In genomic region chr19:31497386-31497785, GRCm38 (mm10) we compare ENCODE assay signal across 31 mouse cellular contexts.
"Had no signal": no experiment of that assay in that cellular context is flagged by ENCODE, and none has a peak within 500 bp of the region (broad histone marks: within the 10 kb centered on the region; RNA-seq: fewer than 3 reads in every experiment).

No protein-coding gene starts in this region.

- H3K9me3 ChIP-seq: limb, embryonic 10.5 days; limb, embryonic 12.5 days; limb, embryonic 13.5 days; limb, embryonic 15.5 days; liver, embryonic 13.5 days; liver, embryonic 15.5 days; lung, embryonic 15.5 days; megakaryocyte, embryonic 14.5 days; midbrain, embryonic 10.5 days; midbrain, embryonic 12.5 days; midbrain, embryonic 13.5 days; midbrain, embryonic 15.5 days; neural tube, embryonic 12.5 days had no signal

- H3K4me3 ChIP-seq: limb, embryonic 10.5 days; limb, embryonic 12.5 days; limb, embryonic 13.5 days; limb, embryonic 15.5 days; liver, embryonic 13.5 days; liver, embryonic 15.5 days; lung, embryonic 15.5 days; megakaryocyte, embryonic 14.5 days; midbrain, embryonic 10.5 days; midbrain, embryonic 12.5 days; midbrain, embryonic 13.5 days; midbrain, embryonic 15.5 days; myocyte; neural tube, embryonic 12.5 days had no signal

- H3K27ac ChIP-seq: limb, embryonic 10.5 days; limb, embryonic 12.5 days; limb, embryonic 13.5 days; limb, embryonic 15.5 days; liver, embryonic 13.5 days; liver, embryonic 14.5 days; liver, embryonic 15.5 days; lung, embryonic 15.5 days; macrophage; midbrain, embryonic 10.5 days; midbrain, embryonic 12.5 days; midbrain, embryonic 13.5 days; midbrain, embryonic 15.5 days; neural tube, embryonic 12.5 days had no signal

- ATAC-seq: liver, postnatal 0 days; lung, postnatal 0 days; midbrain, embryonic 13.5 days; midbrain, embryonic 15.5 days; midbrain, embryonic 16.5 days had no signal

- H3K4me1 ChIP-seq: limb, embryonic 10.5 days; limb, embryonic 12.5 days; limb, embryonic 13.5 days; limb, embryonic 15.5 days; liver, embryonic 13.5 days; liver, embryonic 15.5 days; lung, embryonic 15.5 days; megakaryocyte, embryonic 14.5 days; midbrain, embryonic 10.5 days; midbrain, embryonic 12.5 days; midbrain, embryonic 13.5 days; midbrain, embryonic 15.5 days; neural tube, embryonic 12.5 days had no signal

- DNase-seq: left cerebral cortex, postnatal 4 days; liver; liver, embryonic 13.5 days; liver, postnatal 0 days; lung, adult 18-20 months; lung, adult 2 months; lung, embryonic 14.5 days; lung, postnatal 10 days; lung, postnatal 14 days; lung, postnatal 36 days; lung, postnatal 4 days; midbrain, embryonic 14.5 days had no signal

- H3K27me3 ChIP-seq: limb, embryonic 12.5 days; limb, embryonic 13.5 days; limb, embryonic 15.5 days; liver, embryonic 13.5 days; liver, embryonic 15.5 days; lung, embryonic 15.5 days; megakaryocyte, embryonic 14.5 days; midbrain, embryonic 12.5 days; midbrain, embryonic 13.5 days; midbrain, embryonic 15.5 days; neural tube, embryonic 12.5 days had no signal

- H3K36me3 ChIP-seq: limb, embryonic 10.5 days; limb, embryonic 12.5 days; limb, embryonic 13.5 days; limb, embryonic 15.5 days; liver, embryonic 13.5 days; liver, embryonic 15.5 days; lung, embryonic 15.5 days; midbrain, embryonic 10.5 days; midbrain, embryonic 12.5 days; midbrain, embryonic 13.5 days; midbrain, embryonic 15.5 days; neural tube, embryonic 12.5 days had no signal

- H3K9ac ChIP-seq: limb, embryonic 12.5 days; limb, embryonic 13.5 days; limb, embryonic 15.5 days; liver, embryonic 13.5 days; liver, embryonic 14.5 days; liver, embryonic 15.5 days; liver, postnatal 0 days; lung, embryonic 14.5 days; lung, embryonic 15.5 days; midbrain, embryonic 12.5 days; midbrain, embryonic 13.5 days; midbrain, embryonic 15.5 days; neural tube, embryonic 12.5 days had no signal

- H3K4me2 ChIP-seq: limb, embryonic 12.5 days; limb, embryonic 13.5 days; limb, embryonic 15.5 days; liver, embryonic 11.5 days; liver, embryonic 13.5 days; liver, embryonic 15.5 days; lung, embryonic 14.5 days; lung, embryonic 15.5 days; midbrain, embryonic 11.5 days; midbrain, embryonic 12.5 days; midbrain, embryonic 13.5 days; midbrain, embryonic 15.5 days; neural tube, embryonic 12.5 days had no signal
